Mouse (Mus musculus) neural tube, embryonic 13.5 days (tissue): ENCODE data around the gene Ilk. TPM values are rescaled to one million over a fixed set of nuclear protein-coding genes. Genes with fewer than 3 reads are reported as not detected.

Experiments used
- polyA plus RNA-seq: library from polyadenylated mRNA; unstranded; fragments of >200 nt; fragmentation: Nextera tagmentation; extraction: Ambion mirVana; gene quantifications from 2 replicates; pipeline ENCODE4 v1.2.1, GENCODE M21; 2015

Gene Ilk
- polyA plus RNA-seq, 1 experiment from 2014 or later: 225 TPM

Other genes starting within 250 kb of the Ilk start
- 62.0 and 71.4 TPM in 2 replicates for gene Smpd1, start 182.2 kb upstream of the Ilk start, polyA plus RNA-seq
- gene Apbb1, start 154.9 kb upstream of the Ilk start, polyA plus RNA-seq: 206 and 248 TPM in 2 replicates
- gene Hpx, start 136.5 kb upstream of the Ilk start, polyA plus RNA-seq: 0.21 and 0.26 TPM in 2 replicates
- gene Trim3, start 103.0 kb upstream of the Ilk start, polyA plus RNA-seq: 84.1 and 85.4 TPM in 2 replicates
- 166 and 168 TPM in 2 replicates for gene Timm10b, start 96.5 kb upstream of the Ilk start, polyA plus RNA-seq
- gene Arfip2, start 96.2 kb upstream of the Ilk start, polyA plus RNA-seq: 81.1 and 82.1 TPM in 2 replicates
- gene Gm45799, start 96.0 kb upstream of the Ilk start, polyA plus RNA-seq: 6.1 and 7.1 TPM in 2 replicates
- gene Dnhd1, start 85.8 kb upstream of the Ilk start, polyA plus RNA-seq: 1.0 and 1.2 TPM in 2 replicates
- gene Rrp8, start 793 bp downstream of the Ilk start, polyA plus RNA-seq: 26.0 and 26.3 TPM in 2 replicates
- 121 TPM in 2 replicates for gene Taf10, start 7.8 kb downstream of the Ilk start, polyA plus RNA-seq
- 48.4 and 49.2 TPM in 2 replicates for gene Tpp1, start 15.6 kb downstream of the Ilk start, polyA plus RNA-seq
- 13.5 and 14.7 TPM in 2 replicates for gene Dchs1, start 51.1 kb downstream of the Ilk start, polyA plus RNA-seq
- gene Mrpl17, start 74.5 kb downstream of the Ilk start, polyA plus RNA-seq: 224 and 230 TPM in 2 replicates
- not detected in 2 replicates for gene Gm4070, start 217.4 kb downstream of the Ilk start, polyA plus RNA-seq